Mouse (Mus musculus) forebrain, embryonic 16.5 days (tissue): ENCODE data around the gene Ttc37. TPM values are rescaled to one million over a fixed set of nuclear protein-coding genes. Genes with fewer than 3 reads are reported as not detected.

ENCODE experiments used
- ATAC-seq: fragments of 200-750 bp; cut with Nextera tagmentation; 2 replicates; pipeline ENCODE4 v1.8.0; 2017; ENCODE audit warnings: mild to moderate bottlenecking, moderate library complexity
- H3K27ac ChIP-seq: fragments of 300-500 bp; sonication (generic); 2 replicates; pipeline ENCODE4 v1.5.1; 2014; ENCODE audit warnings: low read length, control low read depth
- H3K27me3 ChIP-seq: fragments of 300-500 bp; sonication (generic); replicated peaks from 2 replicates; pipeline ENCODE4 v1.6.1; 2014; ENCODE audit warnings: low read length; ENCODE audit not compliant: control insufficient read depth, insufficient read depth
- H3K36me3 ChIP-seq: fragments of 300-500 bp; sonication (generic); 2 replicates; pipeline ENCODE4 v1.6.1; 2014; ENCODE audit not compliant: control insufficient read depth, insufficient read depth
- H3K4me1 ChIP-seq: fragments of 300-500 bp; sonication (generic); replicated peaks from 2 replicates; pipeline ENCODE4 v1.6.1; 2014; ENCODE audit warnings: low read length; ENCODE audit not compliant: control insufficient read depth, insufficient read depth
- H3K4me2 ChIP-seq: fragments of 300-500 bp; sonication (generic); 2 replicates; pipeline ENCODE4 v1.6.1; 2014; ENCODE audit warnings: mild to moderate bottlenecking, low read length, control low read depth
- H3K4me3 ChIP-seq: fragments of 300-500 bp; sonication (generic); replicated peaks from 2 replicates; pipeline ENCODE4 v1.5.1; 2014; ENCODE audit warnings: mild to moderate bottlenecking, low read length, control low read depth
- H3K9ac ChIP-seq: fragments of 300-500 bp; sonication (generic); replicated peaks from 2 replicates; pipeline ENCODE4 v1.6.1; 2014; ENCODE audit warnings: low read depth, low read length, control low read depth
- H3K9me3 ChIP-seq: fragments of 300-500 bp; sonication (generic); 2 replicates; pipeline ENCODE4 v1.6.1; 2016; ENCODE audit warnings: low read length; ENCODE audit not compliant: control insufficient read depth
- WGBS: fragments of 180-500 bp; shearing (Covaris S2); extraction: QIAGEN DNeasy Blood & Tissue Kit; methylation state at CpG from one replicate; pipeline ENCODE4 v1.1.7; 2014; 5-methylcytosine and 5-hydroxymethylcytosine counted together
- polyA plus RNA-seq: library from polyadenylated mRNA; unstranded; fragments of >200 nt; fragmentation: Nextera tagmentation; extraction: Ambion mirVana; gene quantifications from 2 replicates; pipeline ENCODE4 v1.2.1, GENCODE M21; 2015

Gene Ttc37
- polyA plus RNA-seq, 1 experiment from 2014 or later, result 12.9 TPM

DNA sequence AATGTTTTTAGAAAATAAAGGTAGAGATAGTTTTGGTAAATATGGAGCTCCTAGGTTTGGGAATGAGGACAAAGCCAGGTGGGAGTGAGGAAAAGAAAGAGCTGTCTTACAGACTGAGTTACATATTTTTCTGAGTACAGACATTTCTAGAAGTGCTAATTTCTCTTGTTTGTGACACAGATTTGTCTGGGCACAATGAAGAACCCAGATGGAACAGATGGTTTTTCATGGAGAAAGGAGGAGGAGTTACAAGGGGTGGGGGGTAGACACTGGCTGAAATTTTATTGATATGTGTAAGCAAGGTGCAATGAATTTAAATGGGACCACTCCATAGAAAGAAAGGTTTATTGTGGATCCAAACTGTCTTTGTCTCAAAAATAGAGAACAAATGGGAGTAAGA is 96.4 kb downstream of the Ttc37 start:
- no peaks in the 10 kb centered on the region for H3K9me3 ChIP-seq
- H3K36me3 ChIP-seq, result no peaks in the 10 kb centered on the region; the same call in 1 of the 2 replicates
- H3K4me3 ChIP-seq, result no peak overlapping the region
- no peak overlapping the region for H3K4me2 ChIP-seq
- no peaks in the 10 kb centered on the region for H3K27me3 ChIP-seq
- H3K4me1 ChIP-seq, result no peaks in the 10 kb centered on the region
- no peak overlapping the region for H3K27ac ChIP-seq
- H3K9ac ChIP-seq, result no peak overlapping the region
- peak; percentile 70 for ATAC-seq

DNA sequence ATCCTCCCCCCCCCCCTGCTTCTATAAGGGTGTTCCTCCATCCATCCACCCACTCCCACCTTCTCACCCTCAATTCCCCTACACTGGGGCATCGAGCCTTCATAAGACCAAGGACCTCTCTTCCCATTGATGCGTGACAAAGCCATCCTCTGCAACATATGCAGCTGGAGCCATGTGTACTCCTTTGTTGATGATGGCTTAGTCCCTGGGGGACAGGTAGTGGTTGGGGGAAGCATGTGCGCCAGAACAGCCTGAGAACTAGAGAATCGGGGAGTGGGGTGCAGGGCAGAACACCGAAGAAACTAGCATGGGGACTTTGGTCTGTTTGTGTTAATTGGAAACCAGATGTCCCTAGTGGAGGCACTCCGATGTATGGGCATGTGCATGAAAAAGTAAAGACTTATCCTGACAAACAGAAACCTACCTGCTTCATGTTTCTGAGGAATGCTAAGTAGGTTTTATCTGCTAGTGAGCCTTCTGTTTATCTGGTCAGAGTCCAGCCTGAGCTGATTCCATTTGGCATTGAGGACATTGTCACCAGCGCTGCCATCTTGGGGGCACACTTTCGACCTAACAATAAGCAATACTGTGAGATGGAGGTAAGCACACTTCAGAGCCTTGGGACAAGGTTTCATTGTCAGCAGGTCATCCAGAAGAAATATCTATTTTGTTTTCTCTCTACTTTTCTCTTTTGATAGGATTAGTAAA is 97.1 kb downstream of the Ttc37 start:
- no peaks in the 10 kb centered on the region for H3K27me3 ChIP-seq
- H3K9me3 ChIP-seq, result no peaks in the 10 kb centered on the region
- no peak overlapping the region for H3K4me2 ChIP-seq
- H3K36me3 ChIP-seq, result no peaks in the 10 kb centered on the region; the same call in 1 of the 2 replicates
- 86% methylated on average over 8 of the region's 8 CpGs for WGBS
- no peak overlapping the region for H3K4me3 ChIP-seq
- no peak overlapping the region for H3K9ac ChIP-seq
- ATAC-seq, result peak; percentile 39
- H3K4me1 ChIP-seq, result no peaks in the 10 kb centered on the region
- H3K27ac ChIP-seq, result no peak overlapping the region; the same call in 1 of the 2 replicates

DNA sequence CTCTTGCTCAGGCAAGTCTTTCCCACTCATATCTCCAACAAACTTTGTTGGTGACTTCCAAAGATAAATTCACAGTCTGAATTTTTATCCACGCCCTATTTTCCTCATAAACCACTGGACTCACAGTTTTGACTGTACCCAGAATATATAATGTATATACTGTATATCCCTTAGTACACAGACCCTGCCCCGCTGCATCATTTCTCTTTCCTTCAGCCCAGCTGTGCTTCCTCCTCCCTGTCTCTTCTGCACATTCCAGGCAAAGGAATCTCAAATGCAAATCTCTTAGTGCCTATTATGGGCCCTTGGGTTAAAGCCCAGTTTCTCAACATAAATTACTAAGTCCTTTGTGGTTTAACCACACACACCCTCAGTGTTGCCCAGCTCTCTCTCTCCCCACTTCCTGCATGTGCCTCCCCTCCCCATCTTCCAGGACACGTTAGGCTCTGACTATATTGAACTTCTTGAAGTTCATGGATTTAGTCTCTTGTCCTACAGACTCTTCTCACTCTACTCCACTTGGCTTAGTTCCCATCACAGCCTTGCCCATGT is 98.8 kb downstream of the Ttc37 start:
- Histone ChIP-seq H3K9ac (no peak overlapping the region), H3K4me3 (no peak overlapping the region), H3K4me2 (no peak overlapping the region), H3K36me3 (no peaks in the 10 kb centered on the region; the same call in 1 of the 2 replicates), H3K27me3 (no peaks in the 10 kb centered on the region), H3K9me3 (no peaks in the 10 kb centered on the region), H3K27ac (no peak overlapping the region), H3K4me1 (no peaks in the 10 kb centered on the region)
- WGBS, result 70% methylated on average over 3 of the region's 3 CpGs
- peak; percentile 49 for ATAC-seq

DNA sequence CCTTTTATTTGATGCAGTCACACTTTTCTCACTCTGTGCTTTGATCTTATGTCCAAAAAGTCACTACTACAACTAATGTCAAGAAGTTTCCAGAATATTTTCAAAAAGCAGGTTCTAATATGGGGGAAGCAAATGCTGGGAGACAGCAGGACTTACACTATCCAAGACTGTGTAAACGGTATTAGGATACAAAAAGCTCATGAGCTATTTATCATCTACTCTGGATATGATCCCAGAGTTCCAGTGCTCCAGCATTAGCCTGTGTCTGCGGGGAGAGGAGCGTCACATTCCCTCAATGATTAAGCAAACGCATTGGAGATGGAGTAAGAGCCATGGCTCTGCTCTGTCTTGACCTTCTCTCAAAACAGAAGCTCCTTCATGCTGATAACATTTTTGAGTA is 101.4 kb downstream of the Ttc37 start:
- no peak overlapping the region for H3K9ac ChIP-seq
- ATAC-seq, result no peak
- WGBS, result 93% methylated on average over 4 of the region's 4 CpGs
- H3K27ac ChIP-seq, result no peak overlapping the region
- H3K9me3 ChIP-seq, result no peaks in the 10 kb centered on the region
- H3K4me2 ChIP-seq, result no peak overlapping the region
- H3K27me3 ChIP-seq, result no peaks in the 10 kb centered on the region
- no peaks in the 10 kb centered on the region for H3K4me1 ChIP-seq
- H3K4me3 ChIP-seq, result no peak overlapping the region
- H3K36me3 ChIP-seq, result no peaks in the 10 kb centered on the region

DNA sequence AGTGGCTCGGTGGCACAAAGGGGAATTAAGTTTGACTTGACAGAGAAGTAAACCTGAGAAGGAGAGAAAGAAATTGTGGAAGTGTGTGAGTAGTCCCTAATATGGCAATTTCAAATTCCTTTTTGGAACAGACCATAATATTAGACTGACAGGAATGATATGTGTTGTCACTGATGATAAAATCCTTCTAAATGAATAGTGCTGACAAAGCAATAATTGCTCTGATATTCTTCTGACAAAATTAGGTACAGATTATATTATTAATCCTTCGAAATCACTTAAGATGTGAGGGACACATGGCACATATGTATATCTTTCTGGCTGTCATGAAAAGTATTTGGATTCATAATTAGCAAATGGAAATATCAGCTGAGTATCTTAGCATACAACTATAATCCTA is 116.4 kb downstream of the Ttc37 start:
- H3K9ac ChIP-seq, result no peak overlapping the region
- H3K27ac ChIP-seq, result no peak overlapping the region
- H3K4me3 ChIP-seq, result no peak overlapping the region
- H3K27me3 ChIP-seq, result no peaks in the 10 kb centered on the region
- no peak for ATAC-seq
- no peaks in the 10 kb centered on the region for H3K36me3 ChIP-seq
- no peaks in the 10 kb centered on the region for H3K4me1 ChIP-seq
- no peaks in the 10 kb centered on the region for H3K9me3 ChIP-seq
- WGBS, result 89% methylated on average over 2 of the region's 2 CpGs
- H3K4me2 ChIP-seq, result no peak overlapping the region

DNA sequence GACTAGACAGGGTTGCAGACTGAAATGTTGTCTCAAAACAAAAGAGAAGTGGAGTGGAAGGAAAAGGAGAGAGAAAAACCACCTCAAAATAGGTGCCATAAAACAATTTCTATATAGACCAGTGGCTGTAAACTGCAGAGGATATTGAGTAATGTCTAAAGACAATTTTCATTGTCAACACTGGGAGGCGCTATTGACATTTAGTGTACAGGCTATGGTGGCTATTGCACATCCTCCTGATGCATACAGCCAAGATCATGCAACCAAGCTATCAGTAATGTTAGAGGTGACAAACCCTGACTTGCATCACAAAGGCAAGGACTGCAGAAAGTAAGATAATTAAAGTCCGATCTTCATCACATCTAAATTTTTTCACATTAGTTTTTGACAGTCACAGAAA is 116.9 kb downstream of the Ttc37 start:
- Histone ChIP-seq H3K27me3 (no peaks in the 10 kb centered on the region), H3K27ac (no peak overlapping the region), H3K9me3 (no peaks in the 10 kb centered on the region), H3K36me3 (no peaks in the 10 kb centered on the region), H3K4me2 (no peak overlapping the region), H3K4me3 (no peak overlapping the region), H3K9ac (no peak overlapping the region), H3K4me1 (no peaks in the 10 kb centered on the region)
- peak; percentile 65; the same call in 1 of the 2 replicates for ATAC-seq
- 48% methylated on average over 2 of the region's 2 CpGs for WGBS

Other genes starting within 250 kb of the Ttc37 start
- gene Rhobtb3, start 154.8 kb upstream of the Ttc37 start, polyA plus RNA-seq, result 33.1 and 41.3 TPM in 2 replicates
- 1.8 and 2.6 TPM in 2 replicates for gene Spata9, start 131.6 kb upstream of the Ttc37 start, polyA plus RNA-seq
- 16.7 and 20.2 TPM in 2 replicates for gene Rfesd, start 80.0 kb upstream of the Ttc37 start, polyA plus RNA-seq
- 1.5 and 1.8 TPM in 2 replicates for gene Gpr150, start 41.7 kb upstream of the Ttc37 start, polyA plus RNA-seq
- 4.3 and 4.6 TPM in 2 replicates for gene Arsk, start 74 bp upstream of the Ttc37 start, polyA plus RNA-seq
- 0.36 and 0.44 TPM in 2 replicates for gene Fam81b, start 206.3 kb downstream of the Ttc37 start, polyA plus RNA-seq